Mouse (Mus musculus) thymus, adult 2 months (tissue): ENCODE measurements around the gene 9830107B12Rik.

Experiments used
- CTCF ChIP-seq: fragments of 200-500 bp; IDR thresholded peaks from 2 replicates; pipeline ENCODE4 v1.5.1; 2012; ENCODE audit warnings: mild to moderate bottlenecking, control low read depth, low read length, moderate library complexity, borderline replicate concordance; ENCODE audit not compliant: control insufficient read depth, poor library complexity, insufficient read depth; ENCODE audit errors: extremely low read depth
- POLR2A ChIP-seq: fragments of 200-500 bp; IDR thresholded peaks from 2 replicates; pipeline ENCODE4 v1.6.1; 2012; ENCODE audit warnings: mild to moderate bottlenecking, low read length, control low read depth, moderate library complexity; ENCODE audit not compliant: control insufficient read depth, poor library complexity, insufficient read depth; ENCODE audit errors: extremely low read depth

DNA sequence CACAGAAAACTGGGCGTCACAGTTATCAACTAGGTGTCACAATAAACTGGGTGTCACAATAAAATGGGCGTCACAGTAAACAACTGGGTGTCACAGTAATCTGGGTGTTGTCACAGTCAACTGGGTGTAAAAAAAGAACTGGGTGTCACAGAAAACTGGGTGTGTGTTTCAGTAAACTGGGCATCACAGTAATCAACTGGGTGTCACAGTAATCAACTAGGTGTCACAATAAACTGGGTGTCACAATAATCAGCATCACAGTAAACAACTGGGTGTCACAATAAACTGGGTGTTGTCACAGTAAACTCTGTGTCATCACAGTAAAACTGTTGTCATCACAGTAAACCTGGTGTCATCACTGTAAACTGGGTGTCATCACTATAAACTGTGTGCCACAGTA lies 46.3 kb upstream of the 9830107B12Rik start:
- TF ChIP-seq POLR2A (no peak), CTCF (no peak)
